Mouse (Mus musculus) kidney, adult 11 months (tissue): Measurements from ENCODE around the gene Grin2c.
A peak's percentile ranks its signal among the peaks of the same experiment; 100 is the strongest.

Experiments used
- DNase-seq: peaks from one replicate; pipeline ENCODE4 v3.0.0; 2022

Gene Grin2c

DNA sequence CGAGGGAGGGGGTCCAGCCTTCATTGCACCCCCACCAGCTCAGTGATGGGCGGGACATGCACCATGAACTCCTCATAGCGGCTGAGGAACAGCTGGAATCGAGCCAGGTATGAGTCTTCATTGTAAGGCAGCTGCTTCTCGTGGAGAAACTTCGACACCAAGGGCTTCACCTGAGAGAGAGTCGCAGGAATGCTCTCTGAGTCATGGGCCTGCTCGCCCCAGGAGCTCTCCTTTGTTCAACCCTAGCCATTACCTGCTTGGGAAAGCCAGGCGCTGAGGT lies 16.4 kb upstream of the Grin2c start:
- DNase-seq: no peak

DNA sequence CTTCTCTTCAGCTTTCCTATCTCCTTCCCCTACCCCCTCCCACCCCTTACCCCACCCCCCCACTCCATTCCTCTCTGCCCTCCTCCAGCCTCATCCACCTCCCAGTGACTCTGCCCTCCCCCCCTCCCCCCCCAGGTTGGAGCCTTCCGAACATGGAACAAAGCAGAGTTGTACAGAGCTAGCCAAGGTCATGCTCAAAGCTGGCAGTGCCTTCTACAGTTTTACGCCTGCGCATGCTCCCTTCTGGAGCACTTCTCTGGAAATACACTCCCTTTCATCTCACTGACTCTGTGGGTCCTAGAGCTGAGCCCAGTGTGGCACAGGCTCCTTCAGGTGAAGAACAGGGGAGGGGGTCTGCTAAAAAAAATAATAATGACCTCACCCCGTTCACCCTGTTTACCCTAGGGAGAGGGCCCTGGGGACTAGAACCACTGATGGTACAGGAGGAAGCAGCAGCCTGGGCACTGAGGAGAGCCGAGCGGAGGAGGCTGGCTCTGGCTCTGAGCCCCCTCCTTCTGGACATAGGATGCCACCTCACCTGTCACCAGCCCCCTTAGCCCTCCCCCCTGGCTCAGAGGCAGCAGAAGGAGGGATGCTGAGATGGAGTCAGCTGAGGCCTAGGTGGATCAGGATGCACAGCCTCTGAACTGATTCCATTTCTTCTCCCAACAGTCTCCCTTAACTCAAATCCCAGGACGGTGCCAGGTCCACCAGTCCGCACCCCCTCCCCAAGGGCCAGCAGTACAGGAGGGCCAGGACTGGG lies 15.9 kb upstream of the Grin2c start:
- DNase-seq: no peak

DNA sequence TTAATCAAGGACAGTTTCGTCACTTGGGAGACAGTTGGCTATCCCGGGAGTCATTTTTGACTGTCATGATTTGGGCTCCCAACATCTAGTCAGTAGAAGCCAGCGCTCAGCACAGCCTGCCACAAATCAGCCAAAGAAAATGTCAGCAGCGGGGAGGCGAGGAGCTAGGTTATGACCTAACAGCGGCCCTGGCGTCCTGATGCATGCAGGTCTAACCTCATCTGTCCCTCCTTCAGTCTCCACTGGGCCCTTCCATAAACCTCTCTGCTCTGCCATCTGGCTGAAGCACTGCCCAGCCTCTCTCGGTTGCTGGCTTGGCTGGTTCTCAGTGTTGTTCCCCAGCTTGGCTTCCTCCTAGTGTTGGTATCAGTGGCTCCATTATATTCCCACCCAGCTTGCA lies 15.3 kb upstream of the Grin2c start:
- DNase-seq: no peak

- no peak for DNase-seq
Observed at GRCm38 (mm10) chr11:115279726-115280125, 12.7 kb upstream of the Grin2c start.

DNA sequence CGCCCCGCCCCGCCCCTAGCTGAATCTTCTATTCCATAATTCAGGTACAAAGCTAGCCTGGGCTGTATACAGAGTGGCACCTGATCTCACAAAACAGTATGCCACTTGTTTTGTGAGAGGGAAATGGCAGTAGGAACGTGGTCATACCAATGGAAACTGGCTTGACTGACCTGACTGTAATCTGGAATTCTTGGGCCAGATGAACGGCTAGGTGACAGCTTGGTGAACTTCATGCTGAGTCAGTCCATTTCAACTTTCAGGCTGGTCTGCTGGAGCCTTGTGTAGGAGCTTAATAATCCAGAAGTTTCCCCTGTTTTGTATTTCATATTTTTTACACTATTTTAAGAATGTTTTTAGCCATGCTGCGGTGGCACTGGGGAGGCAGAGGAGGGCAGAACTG lies 11.1 kb upstream of the Grin2c start:
- DNase-seq: no peak

- DNase-seq: no peak
Observed at GRCm38 (mm10) chr11:115277604-115277975, 10.5 kb upstream of the Grin2c start.

DNA sequence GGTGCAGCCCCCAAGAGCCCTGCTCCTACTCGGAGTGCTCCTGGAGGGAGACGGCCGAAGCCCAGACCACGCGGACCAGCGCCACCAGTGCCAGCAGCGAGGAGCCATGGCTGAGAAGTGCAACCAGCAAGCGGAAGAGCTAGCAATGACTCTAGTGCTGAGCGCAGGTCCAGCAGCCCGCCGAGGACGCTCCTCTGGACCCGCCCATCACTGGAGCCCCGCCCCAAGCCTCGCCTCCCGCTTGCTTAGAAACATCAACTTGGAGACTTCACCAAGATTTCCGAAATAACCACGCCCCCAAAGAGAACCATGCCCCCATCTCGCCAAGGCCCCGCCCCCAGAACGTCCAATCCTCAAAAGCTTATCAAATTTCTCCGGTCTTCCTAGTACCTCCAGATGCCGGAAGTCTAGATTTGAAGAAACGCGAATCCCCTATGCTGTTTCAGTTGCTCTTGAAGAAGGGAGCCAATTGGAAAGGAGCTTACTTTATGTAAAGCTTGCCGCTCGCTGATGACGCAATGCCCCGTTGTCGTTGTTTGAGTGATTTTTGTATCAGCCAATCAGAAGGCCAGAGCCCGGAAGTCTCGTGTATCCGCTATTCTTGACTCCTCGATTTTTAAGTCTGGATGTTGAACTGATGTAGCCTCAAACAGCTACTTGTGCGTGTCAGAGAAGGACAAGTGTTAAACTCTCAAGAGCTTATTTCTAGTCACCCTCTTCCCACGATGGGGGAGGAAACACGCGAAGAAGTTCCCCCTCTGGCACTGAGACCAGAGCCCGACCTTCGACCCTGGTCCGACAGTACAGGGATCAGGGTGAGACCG lies 9.9 kb upstream of the Grin2c start, which contains the start of gene Fdxr:
Gene Fdxr, minus strand, starts transcription at position 271 of the 824 bp plus-strand sequence.
- peak; percentile 99 for DNase-seq

DNA sequence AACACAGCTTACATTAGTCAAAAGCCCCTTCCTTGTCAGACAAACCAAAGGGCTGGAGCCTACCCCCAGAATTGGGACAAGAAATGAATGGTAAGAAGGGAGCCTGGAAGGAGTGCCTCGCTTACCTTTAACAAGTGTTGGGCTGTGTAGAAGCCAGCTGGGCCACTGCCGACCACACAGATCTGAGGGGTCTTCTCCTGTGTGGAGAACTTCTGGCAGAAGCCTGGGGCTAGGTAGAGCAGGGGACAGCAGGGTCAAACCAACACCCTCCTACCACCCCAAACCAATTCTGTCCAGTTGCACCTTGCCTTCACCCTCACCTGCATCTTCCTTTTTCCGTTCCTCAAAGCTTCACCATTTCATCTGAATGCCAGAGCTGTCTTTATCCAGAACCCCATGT lies 8.9 kb upstream of the Grin2c start:
- DNase-seq: no peak

GRCm38 (mm10) chr11:115275509-115275908 lies 8.5 kb upstream of the Grin2c start:
- DNase-seq: no peak

GRCm38 (mm10) chr11:115274771-115275170 lies 7.7 kb upstream of the Grin2c start:
- no peak for DNase-seq

DNA sequence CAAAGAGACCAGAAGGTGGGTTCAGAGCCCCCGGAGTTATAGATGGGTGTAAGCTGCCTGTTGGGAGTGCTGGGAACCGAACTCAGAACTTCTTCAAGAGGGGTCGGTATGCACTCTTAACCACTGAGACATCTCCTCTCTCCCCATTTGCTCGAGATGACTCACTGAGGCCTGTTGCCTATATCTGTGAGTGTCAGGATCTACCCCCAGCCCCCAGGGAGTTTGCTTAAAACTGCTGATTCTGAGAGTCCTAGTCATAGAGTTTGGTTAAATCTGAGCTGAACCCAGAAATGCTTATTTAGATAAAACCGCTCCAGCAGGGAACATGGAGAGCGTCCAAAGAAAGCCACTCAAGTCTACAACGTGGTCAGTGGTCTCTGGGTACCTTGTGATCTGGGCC lies 7.1 kb upstream of the Grin2c start:
- DNase-seq: no peak

- no peak for DNase-seq
Observed at GRCm38 (mm10) chr11:115273735-115274134, 6.7 kb upstream of the Grin2c start.

- no peak for DNase-seq
Observed at GRCm38 (mm10) chr11:115272894-115273498, 6.0 kb upstream of the Grin2c start.

- no peak for DNase-seq
Observed at GRCm38 (mm10) chr11:115271481-115271880, 4.4 kb upstream of the Grin2c start.

- no peak for DNase-seq
Observed at GRCm38 (mm10) chr11:115271052-115271451, 4.0 kb upstream of the Grin2c start.

DNA sequence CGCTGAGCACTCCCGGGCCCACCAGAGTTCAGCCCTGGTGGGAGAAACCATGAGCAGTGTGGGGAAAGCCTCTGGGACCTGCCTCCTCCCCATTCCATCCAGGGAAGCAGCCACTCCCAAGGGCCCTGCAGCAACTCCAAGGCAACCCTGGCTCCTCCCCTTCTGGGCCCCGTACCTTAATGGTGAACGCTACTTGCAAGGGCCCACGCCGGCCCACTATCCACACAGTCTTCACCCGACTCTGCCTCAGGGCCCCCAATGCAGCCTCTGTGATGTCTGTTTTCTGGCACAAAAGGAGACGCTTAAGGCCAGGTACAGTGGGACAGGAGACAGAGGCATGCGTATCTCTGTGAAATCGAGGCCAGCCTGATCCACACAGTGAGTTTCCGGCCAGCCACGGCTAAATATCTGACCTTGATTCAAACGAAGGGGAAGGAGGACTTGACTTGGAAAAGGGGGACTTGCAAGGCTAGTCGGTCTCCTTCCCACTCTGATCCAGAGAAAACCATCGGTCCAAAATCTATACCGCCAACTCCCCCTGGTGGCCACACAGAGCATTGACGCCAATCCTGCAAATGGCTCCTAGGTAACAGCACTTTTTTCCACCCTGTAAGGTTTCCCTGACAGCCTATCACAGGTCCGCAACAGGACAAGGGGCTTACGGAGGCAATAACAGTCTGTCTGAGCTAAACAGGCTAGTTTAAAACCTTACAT lies 3.3 kb upstream of the Grin2c start:
- DNase-seq: peak; percentile 68

DNA sequence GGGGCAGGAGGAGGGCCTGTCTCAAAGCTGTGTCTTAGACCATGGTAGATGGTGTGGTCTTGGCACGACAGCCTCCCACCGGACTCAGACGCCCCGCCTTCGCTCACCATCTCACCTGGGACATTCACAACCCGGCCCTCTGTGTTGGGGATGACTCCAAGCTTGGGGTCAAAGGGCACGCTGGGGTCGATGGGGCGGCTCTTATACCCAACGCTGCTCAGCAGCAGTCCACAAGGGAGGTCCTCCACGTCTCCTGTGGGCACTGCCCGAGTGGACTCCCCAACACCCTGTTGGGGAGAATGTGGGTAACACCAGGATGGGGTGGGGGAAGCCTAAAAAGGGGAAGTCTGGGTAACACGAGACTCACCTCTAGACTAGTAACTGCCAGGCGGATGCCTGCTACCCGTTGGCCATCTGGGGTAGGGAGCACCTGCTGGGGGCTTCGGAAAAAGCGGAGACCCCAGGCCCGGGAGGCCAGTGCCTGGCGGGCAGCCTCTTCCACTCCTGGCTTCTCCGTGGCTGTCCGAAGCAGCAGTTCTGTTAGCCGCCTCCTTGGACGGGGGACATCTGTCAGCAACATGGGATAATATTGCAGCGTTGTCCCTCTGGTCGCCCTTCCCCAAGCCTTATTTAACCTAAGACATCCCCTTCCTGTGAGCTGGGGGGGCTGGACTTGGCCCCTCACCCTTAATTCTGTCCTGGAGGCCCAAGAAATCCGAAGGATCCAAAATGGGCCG lies 2.5 kb upstream of the Grin2c start:
- DNase-seq: no peak

DNA sequence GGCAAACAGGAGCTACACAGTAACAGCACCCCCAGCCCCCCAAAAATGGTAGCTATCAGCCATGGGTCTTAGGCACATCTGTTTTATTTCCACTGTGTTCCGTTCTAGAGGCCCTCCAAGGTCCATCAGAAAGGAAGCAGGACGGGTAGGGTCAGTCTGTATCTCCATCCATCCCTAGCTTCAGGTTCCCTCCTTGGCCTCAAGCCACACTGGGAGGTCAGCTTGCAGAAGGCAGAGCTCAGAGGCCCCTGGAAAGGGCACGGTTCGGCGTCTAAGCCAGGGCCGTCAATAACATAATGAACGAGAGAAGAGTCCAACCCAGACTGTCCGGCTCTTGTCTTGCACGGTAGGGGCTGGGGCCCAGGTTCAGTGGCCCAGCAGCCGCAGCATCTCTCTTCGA lies 915 bp upstream of the Grin2c start:
- DNase-seq: no peak

DNA sequence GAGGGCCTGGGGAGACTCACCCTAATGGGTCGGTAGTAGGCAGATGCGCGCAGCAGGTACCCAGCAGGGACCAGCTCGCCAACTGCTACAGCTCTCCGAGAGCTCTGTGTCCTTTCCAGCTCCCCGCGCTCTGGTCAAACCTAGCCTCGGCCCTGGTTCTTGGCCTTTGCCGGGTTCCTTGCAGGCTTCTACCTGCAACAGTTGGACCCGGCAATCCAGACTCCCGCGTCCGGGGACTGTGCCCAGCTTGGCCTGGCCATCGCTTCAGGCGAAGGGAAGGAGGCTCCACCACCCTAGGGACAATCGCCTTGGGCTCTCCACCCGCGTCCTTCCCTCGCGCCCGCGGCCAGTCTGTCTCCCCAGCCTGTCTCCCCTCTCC lies 654 bp downstream of the Grin2c start:
- DNase-seq: no peak

DNA sequence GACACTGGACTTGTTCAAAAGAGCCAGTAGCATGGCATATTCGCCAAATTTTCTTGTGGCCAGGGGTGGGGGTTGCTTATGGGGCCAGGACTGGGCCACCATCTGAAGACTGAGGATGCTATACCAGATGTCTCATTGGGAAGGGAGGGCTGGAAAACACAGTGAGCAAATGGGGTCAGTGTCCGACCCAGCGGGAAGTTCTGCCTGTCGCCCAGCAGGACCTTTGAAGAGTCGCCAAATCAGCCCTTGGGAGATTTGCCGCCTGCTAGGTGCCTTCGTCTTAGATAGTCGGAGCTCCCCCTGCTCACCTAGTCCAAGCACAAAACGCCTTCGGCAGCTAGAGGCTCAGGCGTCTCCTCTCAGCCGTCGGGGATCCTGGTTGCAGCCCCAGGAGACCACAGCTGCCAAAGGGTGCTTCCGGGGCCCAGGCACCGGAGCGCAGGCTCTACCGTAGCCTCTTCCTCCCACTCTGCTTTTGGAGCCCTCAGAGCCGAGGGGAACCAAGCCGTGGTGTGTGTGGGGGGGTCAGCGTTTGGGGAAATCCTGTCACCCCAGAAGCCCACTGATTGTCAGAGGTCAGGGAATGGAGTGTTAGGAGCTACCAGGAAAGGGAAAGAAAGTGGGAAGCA lies 1.2 kb downstream of the Grin2c start:
- DNase-seq: no peak

DNA sequence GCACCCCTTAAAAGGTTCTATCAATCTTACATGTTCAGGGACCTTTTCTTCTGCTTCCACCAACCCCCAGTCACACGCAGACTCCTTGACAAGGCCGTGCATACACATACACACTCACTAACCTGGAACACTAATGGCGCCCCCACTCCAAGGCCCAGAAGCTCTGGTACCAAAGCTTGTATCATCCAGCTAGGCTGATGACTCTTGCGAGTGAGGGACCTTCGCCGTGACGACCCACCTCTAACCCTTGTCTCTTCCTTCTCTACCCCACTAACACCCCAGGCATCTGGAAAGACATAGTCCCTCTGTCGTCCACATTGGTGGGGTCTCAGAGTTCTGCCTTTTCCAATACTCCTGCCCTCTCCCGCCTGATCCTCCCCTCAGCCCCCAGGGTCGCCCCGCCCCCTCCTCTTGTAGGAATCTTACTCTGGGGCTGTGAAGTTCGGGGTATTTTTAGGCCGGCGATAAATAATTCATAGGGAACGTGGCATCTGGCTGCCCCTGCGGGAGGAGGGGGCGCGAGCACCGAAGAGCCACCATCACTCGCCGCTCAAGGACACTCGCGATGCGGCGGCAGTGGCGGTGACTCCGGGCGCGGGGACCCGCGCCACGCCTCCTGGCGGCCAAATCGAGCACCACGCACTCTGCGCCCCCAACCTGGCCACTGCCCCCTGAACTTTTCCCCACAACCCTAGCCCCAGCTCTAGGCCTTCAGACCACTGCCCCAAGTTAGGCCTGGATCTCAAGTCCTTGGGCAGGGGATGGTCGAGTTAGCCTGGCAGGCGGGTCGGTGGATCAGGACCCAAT lies 2.0 kb downstream of the Grin2c start:
- DNase-seq: no peak
